Mouse (Mus musculus): ENCODE results near the gene Gm2237.
A peak's percentile ranks its signal among the peaks of the same experiment; 100 is the strongest.
"Not testable (repeated sequence)": the region's sequence is repeated elsewhere in the genome, so short reads cannot be mapped to it uniquely, and the experiment has no call there.

Gm2237 gene

DNA sequence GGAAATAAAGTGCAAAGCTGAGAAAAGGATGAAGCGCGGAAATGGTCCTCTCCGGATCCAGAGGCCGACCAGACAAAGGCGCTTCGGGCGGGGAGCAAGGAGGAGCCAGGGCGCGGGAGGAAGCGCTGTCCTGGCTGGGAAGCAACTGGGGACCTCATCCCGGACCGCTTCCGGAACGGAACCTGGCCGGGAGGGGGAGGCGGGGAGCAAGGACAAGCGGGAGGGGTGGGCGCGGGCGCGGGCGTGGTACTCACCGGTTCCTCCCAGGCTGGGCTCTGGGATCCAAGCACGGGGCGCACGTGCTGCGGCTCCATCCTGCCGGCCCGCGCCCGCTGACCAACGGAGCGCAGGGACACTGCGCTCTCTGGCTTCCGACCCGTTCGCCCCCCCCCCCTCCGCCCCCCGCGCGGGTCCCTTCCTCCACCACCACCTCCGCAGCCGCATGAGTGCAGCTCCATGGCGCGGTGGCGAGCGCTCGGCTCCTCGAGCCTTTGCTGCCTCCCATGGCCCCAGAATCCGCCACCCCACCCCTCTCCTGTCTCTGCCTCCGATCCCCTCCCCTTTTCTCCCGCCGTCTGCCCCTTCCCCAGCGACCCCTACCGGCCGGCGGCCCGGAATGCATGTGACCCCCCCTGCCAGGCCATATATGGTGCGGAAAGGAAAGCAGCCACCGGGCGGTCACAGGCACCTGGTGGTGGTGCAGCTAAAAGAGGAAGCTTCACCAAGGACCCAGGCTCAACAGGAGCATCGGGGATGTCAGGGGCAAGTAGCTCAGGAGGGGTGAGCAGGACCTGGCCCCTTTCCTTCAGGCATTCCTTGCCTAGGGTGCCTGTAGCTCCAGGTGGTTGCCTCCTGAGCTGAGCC, at the start of gene Gm2237:
TSS of gene Gm2237 (minus strand) at position 332 of the 864 bp plus-strand sequence.
- DNase-seq = peak; percentile 57

DNA sequence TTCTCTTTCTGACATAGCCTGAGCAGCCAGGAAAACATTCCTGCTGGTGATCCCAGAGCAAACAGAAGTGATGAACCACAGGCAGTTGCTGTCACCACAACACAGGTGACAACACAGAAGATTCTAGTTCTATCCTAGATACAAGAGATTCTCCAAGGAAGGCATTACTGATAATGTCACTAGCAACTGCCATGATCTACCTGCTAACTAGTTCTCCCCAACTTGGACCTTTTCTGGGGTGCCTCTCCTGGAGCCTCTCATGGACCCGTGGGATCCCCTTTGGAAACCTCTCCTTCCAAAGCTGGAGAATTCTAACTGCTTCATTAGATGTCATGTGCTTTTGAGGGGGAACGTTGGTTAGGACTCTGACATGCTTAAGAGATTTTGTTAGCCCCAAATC, 17.5 kb upstream of the Gm2237 start, which contains the start of gene Gm5458:
TSS of gene Gm5458 (minus strand) at position 101 of the 400 bp plus-strand sequence.
- DNase-seq = not testable (repeated sequence)

DNA sequence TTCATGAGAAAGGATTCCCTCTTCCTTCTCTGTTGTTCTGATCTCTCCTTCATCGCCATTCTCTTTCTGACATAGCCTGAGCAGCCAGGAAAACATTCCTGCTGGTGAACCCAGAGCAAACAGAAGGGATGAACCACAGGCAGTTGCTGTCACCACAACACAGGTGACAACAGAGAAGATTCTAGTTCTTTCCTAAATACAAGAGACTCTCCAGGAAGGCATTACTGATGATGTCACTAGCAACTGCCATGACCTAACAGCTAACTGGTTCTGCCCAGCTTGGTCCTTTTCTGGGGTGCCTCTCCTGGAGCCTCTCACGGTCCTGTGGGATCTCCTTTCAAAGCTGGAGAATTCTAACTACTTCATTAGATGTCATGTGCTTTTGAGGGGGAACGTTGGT, 35.1 kb downstream of the Gm2237 start, which contains the start of gene Gm2244:
TSS of gene Gm2244 (minus strand) at position 101 of the 400 bp plus-strand sequence.
- not testable (repeated sequence) for DNase-seq
